In genomic region chr17:62782826-62783404, GRCm38 (mm10) we compare ENCODE assay signal across 10 mouse cellular contexts.
A peak's percentile ranks its signal among the peaks of the same experiment; 100 is the strongest.
DNase-seq lines count a peak whose midpoint lies in the region; ATAC-seq lines count a peak whose summit lies in the region.
"Had no signal": no experiment of that assay in that cellular context is flagged by ENCODE, and none has a peak within 500 bp of the region (broad histone marks: within the 10 kb centered on the region; RNA-seq: fewer than 3 reads in every experiment).

No protein-coding gene starts in this region.

- no peak overlapping the region for H3K4me3 ChIP-seq in midbrain, embryonic 14.5 days (replicated peaks; ENCODE audit: low read depth, low read length)
- H3K4me3 ChIP-seq in midbrain, embryonic 15.5 days: no peak overlapping the region
- H3K4me3 ChIP-seq in limb, embryonic 15.5 days: no peak overlapping the region
- no peak overlapping the region for H3K4me3 ChIP-seq in stomach, embryonic 16.5 days (replicated peaks; ENCODE audit: low read length)
- H3K4me3 ChIP-seq: forebrain, embryonic 15.5 days; megakaryocyte, embryonic 14.5 days had no signal

- ATAC-seq in midbrain, embryonic 14.5 days (ENCODE audit: low FRiP score, low TSS enrichment): no peak
- ATAC-seq in midbrain, embryonic 15.5 days (replicated peaks): no peak
- ATAC-seq in limb, embryonic 15.5 days (ENCODE audit: insufficient number of reproducible peaks, low FRiP score, low TSS enrichment, low read depth): no peak
- ATAC-seq in stomach, embryonic 16.5 days (ENCODE audit: insufficient read depth, low FRiP score): 0 out of 2 replicates have a peak, but pooled peaks have one; percentile 1
- ATAC-seq in cerebellum, adult (ENCODE audit: insufficient number of reproducible peaks, low FRiP score, low TSS enrichment): no peak

- no peak overlapping the region for H3K9ac ChIP-seq in midbrain, embryonic 14.5 days (replicated peaks; ENCODE audit: low read length)
- no peak overlapping the region for H3K9ac ChIP-seq in midbrain, embryonic 15.5 days
- no peak overlapping the region for H3K9ac ChIP-seq in limb, embryonic 15.5 days
- 0 out of 2 replicates have a peak overlapping the region, but pooled peaks have one; percentile 9 for H3K9ac ChIP-seq in stomach, embryonic 16.5 days (ENCODE audit: low read length)
- H3K9ac ChIP-seq: forebrain, embryonic 15.5 days had no signal

- H3K4me2 ChIP-seq in midbrain, embryonic 14.5 days (ENCODE audit: low read length): 0 out of 2 replicates have a peak overlapping the region, but pooled peaks have one; percentile 5
- no peak overlapping the region for H3K4me2 ChIP-seq in midbrain, embryonic 15.5 days
- H3K4me2 ChIP-seq in limb, embryonic 15.5 days: no peak overlapping the region
- H3K4me2 ChIP-seq in stomach, embryonic 16.5 days (ENCODE audit: low read depth, low read length): peak overlapping the region; percentile 20
- H3K4me2 ChIP-seq: forebrain, embryonic 15.5 days had no signal

- H3K9me3 ChIP-seq in midbrain, embryonic 14.5 days (ENCODE audit: control insufficient read depth, low read length): no peaks in the 10 kb centered on the region
- H3K9me3 ChIP-seq in midbrain, embryonic 15.5 days: no peaks in the 10 kb centered on the region
- H3K9me3 ChIP-seq in limb, embryonic 15.5 days: no peaks in the 10 kb centered on the region
- H3K9me3 ChIP-seq in stomach, embryonic 16.5 days (replicated peaks; ENCODE audit: control insufficient read depth, low read length): no peaks in the 10 kb centered on the region
- H3K9me3 ChIP-seq: forebrain, embryonic 15.5 days had no signal

- H3K27ac ChIP-seq in midbrain, embryonic 14.5 days (replicated peaks; ENCODE audit: low read depth, low read length): no peak overlapping the region
- H3K27ac ChIP-seq in midbrain, embryonic 15.5 days: no peak overlapping the region
- H3K27ac ChIP-seq in limb, embryonic 15.5 days: peak overlapping the region; percentile 54; the same call in 1 of the 2 replicates
- peak overlapping the region; percentile 88 for H3K27ac ChIP-seq in stomach, embryonic 16.5 days (ENCODE audit: low read length)
- H3K27ac ChIP-seq: forebrain, embryonic 15.5 days had no signal

- DNase-seq in cerebellum, postnatal 10 days: peak; percentile 6 to 7
- no peak for DNase-seq in cerebellum, adult 9-11 months
- no peak for DNase-seq in midbrain, embryonic 14.5 days
- no peak for DNase-seq in B cell, adult 2 months

- WGBS in midbrain, embryonic 14.5 days: 63% methylated on average over 13 of the region's 13 CpGs
- WGBS in midbrain, embryonic 15.5 days: 59% methylated on average over 13 of the region's 13 CpGs
- WGBS in limb, embryonic 15.5 days: 39% methylated on average over 13 of the region's 13 CpGs
- WGBS in stomach, embryonic 16.5 days: 51% methylated on average over 13 of the region's 13 CpGs

- H3K36me3 ChIP-seq in midbrain, embryonic 14.5 days (ENCODE audit: control insufficient read depth, insufficient read depth, low read length): no peaks in the 10 kb centered on the region
- no peaks in the 10 kb centered on the region for H3K36me3 ChIP-seq in midbrain, embryonic 15.5 days (replicated peaks)
- H3K36me3 ChIP-seq in limb, embryonic 15.5 days: no peaks in the 10 kb centered on the region
- H3K36me3 ChIP-seq in stomach, embryonic 16.5 days (ENCODE audit: control insufficient read depth, insufficient read depth, low read length): no peaks in the 10 kb centered on the region
- H3K36me3 ChIP-seq: forebrain, embryonic 15.5 days had no signal

- peaks cover 27% of the 10 kb centered on the region for H3K4me1 ChIP-seq in midbrain, embryonic 14.5 days (ENCODE audit: control insufficient read depth, insufficient read depth, low read length)
- peaks cover 39% of the 10 kb centered on the region for H3K4me1 ChIP-seq in midbrain, embryonic 15.5 days
- peaks cover 41% of the 10 kb centered on the region for H3K4me1 ChIP-seq in limb, embryonic 15.5 days
- H3K4me1 ChIP-seq in stomach, embryonic 16.5 days (ENCODE audit: control insufficient read depth, insufficient read depth, low read length): peaks cover 41% of the 10 kb centered on the region
- H3K4me1 ChIP-seq: megakaryocyte, embryonic 14.5 days had no signal

- no peaks in the 10 kb centered on the region for H3K27me3 ChIP-seq in midbrain, embryonic 14.5 days (ENCODE audit: control insufficient read depth, insufficient read depth, low read length)
- H3K27me3 ChIP-seq in midbrain, embryonic 15.5 days (replicated peaks): 0 out of 2 replicates have a peak, but pooled peaks cover 2% of the 10 kb centered on the region
- H3K27me3 ChIP-seq in limb, embryonic 15.5 days: no peaks in the 10 kb centered on the region
- H3K27me3 ChIP-seq in stomach, embryonic 16.5 days (ENCODE audit: control insufficient read depth, insufficient read depth, low read length): no peaks in the 10 kb centered on the region
- H3K27me3 ChIP-seq: megakaryocyte, embryonic 14.5 days had no signal

Comparison
In these comparisons a context has a peak if more than half of its experiments do, and no peak if none do; other contexts are left out.
1. DNase-seq: peak in cerebellum, postnatal 10 days (2 of 2); none in cerebellum, adult 9-11 months (single experiment), midbrain, embryonic 14.5 days (single experiment) and B cell, adult 2 months (0 of 2).
2. H3K4me2 ChIP-seq: peak in midbrain, embryonic 14.5 days (single experiment) and stomach, embryonic 16.5 days (single experiment); none in midbrain, embryonic 15.5 days (single experiment) and limb, embryonic 15.5 days (single experiment).
3. H3K27ac ChIP-seq: peak in limb, embryonic 15.5 days (single experiment) and stomach, embryonic 16.5 days (single experiment); none in midbrain, embryonic 14.5 days (single experiment) and midbrain, embryonic 15.5 days (single experiment).